Mouse (Mus musculus) layer of hippocampus, postnatal 10 days (tissue): ENCODE results near the gene Srgap3. TPM values are rescaled to one million over a fixed set of nuclear protein-coding genes. Genes with fewer than 3 reads are reported as not detected.

ENCODE experiments used
- DNase-seq, 2 experiments: peaks; one replicate each; pipeline ENCODE4 v3.0.0; 2021; ENCODE audit warnings: low spot score in 2 of 2
- total RNA-seq, 2 experiments: library from RNA; stranded (reverse); gene quantifications; 2 replicates each; pipeline ENCODE4 v1.2.3; 2021

Srgap3 gene
- total RNA-seq, 2 experiments from 2014 or later: 256 to 268 TPM

- DNase-seq: no peak
Observed at GRCm38 (mm10) chr6:112694492-112694891, 252.6 kb downstream of the Srgap3 start.

GRCm38 (mm10) chr6:112691523-112691922 lies 255.5 kb downstream of the Srgap3 start:
- DNase-seq: no peak

- DNase-seq: no peak
Observed at GRCm38 (mm10) chr6:112688033-112688432, 259.0 kb downstream of the Srgap3 start.

- no peak for DNase-seq
Observed at GRCm38 (mm10) chr6:112686485-112686884, 260.6 kb downstream of the Srgap3 start.

- DNase-seq: no peak
Observed at GRCm38 (mm10) chr6:112684065-112684464, 263.0 kb downstream of the Srgap3 start.

Other genes with a start within 250 kb of the Srgap3 start
- gene Thumpd3, start 99.0 kb upstream of the Srgap3 start, total RNA-seq: 10 to 100 TPM; 38.5 to 41.6 TPM
- 100 to 1,000 TPM; 130 TPM for gene Setd5, start 130.1 kb upstream of the Srgap3 start, total RNA-seq
- 10 to 100 TPM; 93.2 to 95.1 TPM for gene Lhfpl4, start 248.1 kb upstream of the Srgap3 start, total RNA-seq